13 mouse cellular contexts compared by ENCODE assay signal in the genomic region with DNA sequence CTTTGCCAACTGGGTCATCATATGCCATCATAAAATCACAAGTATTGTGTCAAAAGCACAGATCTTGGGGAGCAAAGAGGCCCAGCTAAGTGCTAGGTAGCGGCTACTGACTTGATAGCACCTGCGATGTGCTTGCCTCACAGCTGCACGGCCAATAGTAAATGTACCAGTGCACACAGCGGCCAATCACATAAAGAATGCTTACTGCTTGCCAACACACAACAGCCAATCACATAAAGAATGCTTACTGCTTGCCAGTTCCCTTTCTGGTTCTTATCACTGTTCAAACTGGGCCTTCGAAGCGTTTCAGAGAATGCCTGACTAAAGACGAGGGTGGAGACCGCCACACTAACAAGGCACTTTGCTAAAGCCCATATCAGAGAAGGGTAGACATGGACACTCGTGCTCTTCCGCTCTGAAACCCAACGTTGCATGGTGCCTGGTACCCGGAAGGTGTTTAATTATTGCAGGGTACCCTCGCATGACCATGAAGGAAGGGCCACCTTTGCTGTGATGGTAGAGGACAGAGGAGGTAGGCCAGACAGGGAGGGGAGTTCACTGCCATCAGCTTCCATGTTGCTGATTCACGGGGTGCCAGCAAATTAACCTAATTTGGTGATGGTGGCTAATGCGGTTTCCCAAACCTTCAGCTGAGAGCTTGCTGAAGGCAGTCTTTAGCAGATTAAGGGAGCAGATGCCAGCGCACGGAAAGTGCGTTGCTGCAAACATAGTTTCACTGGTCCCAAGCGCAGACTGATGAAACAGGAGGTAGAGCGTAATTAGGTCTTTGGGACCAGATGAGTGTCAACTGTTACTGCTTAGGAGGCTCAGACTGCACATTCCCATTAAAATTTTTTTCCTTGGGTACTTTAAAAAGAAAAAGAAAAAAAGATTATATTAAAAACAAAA.
DNase-seq lines count a peak whose midpoint lies in the region; ATAC-seq and TF ChIP-seq lines count a peak whose summit lies in the region.
"Had no signal": no experiment of that assay in that cellular context is flagged by ENCODE, and none has a peak within 500 bp of the region (broad histone marks: within the 10 kb centered on the region; RNA-seq: fewer than 3 reads in every experiment).

No protein-coding gene starts in this region.

- WGBS in forebrain, embryonic 15.5 days = 74% methylated on average over 20 of the region's 20 CpGs
- 88% methylated on average over 20 of the region's 20 CpGs for WGBS in forebrain, embryonic 13.5 days
- WGBS in heart, postnatal 0 days = 59% methylated on average over 20 of the region's 20 CpGs
- WGBS in heart, embryonic 12.5 days = 72% methylated on average over 20 of the region's 20 CpGs

- no peaks in the 10 kb centered on the region for H3K36me3 ChIP-seq in forebrain, embryonic 15.5 days
- H3K36me3 ChIP-seq in forebrain, embryonic 13.5 days (ENCODE audit: poor library complexity, severe bottlenecking) = no peaks in the 10 kb centered on the region
- H3K36me3 ChIP-seq in heart, postnatal 0 days (replicated peaks; ENCODE audit: control insufficient read depth, insufficient read depth, low read length) = peaks cover 22% of the 10 kb centered on the region; the same call in 1 of the 2 replicates
- H3K36me3 ChIP-seq in heart, embryonic 12.5 days = peaks cover 3% of the 10 kb centered on the region; the same call in 1 of the 2 replicates
- H3K36me3 ChIP-seq: neural tube, embryonic 12.5 days had no signal

- peaks cover 25% of the 10 kb centered on the region for H3K4me1 ChIP-seq in forebrain, embryonic 15.5 days
- peaks cover 10% of the 10 kb centered on the region for H3K4me1 ChIP-seq in forebrain, embryonic 13.5 days
- peaks cover 16% of the 10 kb centered on the region; the same call in 1 of the 2 replicates for H3K4me1 ChIP-seq in heart, postnatal 0 days (ENCODE audit: control insufficient read depth, insufficient read depth)
- peaks cover 16% of the 10 kb centered on the region for H3K4me1 ChIP-seq in heart, embryonic 12.5 days (replicated peaks)

- TF ChIP-seq CTCF in heart, postnatal 0 days (IDR thresholded peaks at IDR 0.05; ENCODE audit: low read depth) = no peak

- ATAC-seq in forebrain, embryonic 15.5 days (replicated peaks) = no peak
- no peak; the same call in 1 of the 2 replicates for ATAC-seq in forebrain, embryonic 13.5 days
- peak; percentile 80 for ATAC-seq in heart, postnatal 0 days (ENCODE audit: insufficient read depth, low read depth)
- no peak for ATAC-seq in heart, embryonic 12.5 days (ENCODE audit: insufficient number of reproducible peaks, low FRiP score)
- ATAC-seq: inflammation-experienced regulatory T-cells, adult 6 months; lung, postnatal 0 days; midbrain, embryonic 16.5 days had no signal

- H3K27me3 ChIP-seq in forebrain, embryonic 15.5 days = no peaks in the 10 kb centered on the region
- H3K27me3 ChIP-seq in forebrain, embryonic 13.5 days = no peaks in the 10 kb centered on the region
- H3K27me3 ChIP-seq in heart, postnatal 0 days (ENCODE audit: control insufficient read depth, insufficient read depth, low read length) = no peaks in the 10 kb centered on the region
- H3K27me3 ChIP-seq in heart, embryonic 12.5 days (replicated peaks) = no peaks in the 10 kb centered on the region
- H3K27me3 ChIP-seq: neural tube, embryonic 12.5 days had no signal

- H3K9ac ChIP-seq in forebrain, embryonic 15.5 days (replicated peaks) = no peak overlapping the region
- no peak overlapping the region for H3K9ac ChIP-seq in forebrain, embryonic 13.5 days
- no peak overlapping the region for H3K9ac ChIP-seq in heart, postnatal 0 days (replicated peaks; ENCODE audit: low read depth, low read length)
- H3K9ac ChIP-seq in heart, embryonic 12.5 days = no peak overlapping the region
- H3K9ac ChIP-seq: liver, embryonic 14.5 days; neural tube, embryonic 12.5 days had no signal

- no peak overlapping the region for H3K4me3 ChIP-seq in forebrain, embryonic 15.5 days
- no peak overlapping the region for H3K4me3 ChIP-seq in forebrain, embryonic 13.5 days
- H3K4me3 ChIP-seq in heart, postnatal 0 days (ENCODE audit: low read depth, low read length) = no peak overlapping the region
- no peak overlapping the region for H3K4me3 ChIP-seq in heart, embryonic 12.5 days
- H3K4me3 ChIP-seq: neural tube, embryonic 12.5 days had no signal

- TF ChIP-seq EP300 in heart, postnatal 0 days (IDR thresholded peaks at IDR 0.05; ENCODE audit: low read depth) = no peak

- H3K4me2 ChIP-seq in forebrain, embryonic 15.5 days (replicated peaks) = no peak overlapping the region
- no peak overlapping the region for H3K4me2 ChIP-seq in forebrain, embryonic 13.5 days
- H3K4me2 ChIP-seq in heart, postnatal 0 days (ENCODE audit: low read depth, low read length) = no peak overlapping the region
- no peak overlapping the region for H3K4me2 ChIP-seq in heart, embryonic 12.5 days
- H3K4me2 ChIP-seq: neural tube, embryonic 12.5 days had no signal

- DNase-seq in heart, postnatal 0 days (ENCODE audit: low spot score) = peak; percentile 84
- peak; percentile 8 for DNase-seq in MN1 (ENCODE audit: low spot score)
- DNase-seq in fibroblast of lung, adult 2 months (ENCODE audit: low read depth) = peak; percentile 41
- no peak for DNase-seq in urinary bladder, postnatal 14 days (ENCODE audit: low spot score)
- DNase-seq: cerebellum, adult 9-10 months had no signal

- H3K9me3 ChIP-seq in forebrain, embryonic 15.5 days = no peaks in the 10 kb centered on the region
- H3K9me3 ChIP-seq in forebrain, embryonic 13.5 days (replicated peaks) = no peaks in the 10 kb centered on the region
- H3K9me3 ChIP-seq in heart, postnatal 0 days (replicated peaks; ENCODE audit: control insufficient read depth, low read length) = no peaks in the 10 kb centered on the region
- no peaks in the 10 kb centered on the region for H3K9me3 ChIP-seq in heart, embryonic 12.5 days (replicated peaks)
- H3K9me3 ChIP-seq: neural tube, embryonic 12.5 days had no signal

- H3K27ac ChIP-seq in forebrain, embryonic 15.5 days (replicated peaks) = peak overlapping the region; percentile 67
- H3K27ac ChIP-seq in forebrain, embryonic 13.5 days = no peak overlapping the region
- H3K27ac ChIP-seq in heart, postnatal 0 days (ENCODE audit: low read depth) = peak overlapping the region; percentile 50
- H3K27ac ChIP-seq in heart, embryonic 12.5 days (ENCODE audit: poor library complexity, severe bottlenecking) = no peak overlapping the region
- H3K27ac ChIP-seq: liver, embryonic 14.5 days; neural tube, embryonic 12.5 days had no signal

Comparison
In these comparisons a context has a peak if more than half of its experiments do, and no peak if none do; other contexts are left out.
1. H3K27ac ChIP-seq: peak in forebrain, embryonic 15.5 days (single experiment) and heart, postnatal 0 days (single experiment); none in forebrain, embryonic 13.5 days (single experiment) and heart, embryonic 12.5 days (single experiment).